Mouse (Mus musculus) CH12F3 (cell line): ENCODE results near the gene Ube2j1.
"Not testable (repeated sequence)": the region's sequence is repeated elsewhere in the genome, so short reads cannot be mapped to it uniquely, and the experiment has no call there.

Experiments
- in situ Hi-C: fragments of 300-500 bp; cut with MboI; formaldehyde crosslinking; loops from 2 replicates; pipeline ENCODE4 v1.14.3; 2020; ENCODE audit warnings: low sequenced_read_pairs

Gene Ube2j1

DNA sequence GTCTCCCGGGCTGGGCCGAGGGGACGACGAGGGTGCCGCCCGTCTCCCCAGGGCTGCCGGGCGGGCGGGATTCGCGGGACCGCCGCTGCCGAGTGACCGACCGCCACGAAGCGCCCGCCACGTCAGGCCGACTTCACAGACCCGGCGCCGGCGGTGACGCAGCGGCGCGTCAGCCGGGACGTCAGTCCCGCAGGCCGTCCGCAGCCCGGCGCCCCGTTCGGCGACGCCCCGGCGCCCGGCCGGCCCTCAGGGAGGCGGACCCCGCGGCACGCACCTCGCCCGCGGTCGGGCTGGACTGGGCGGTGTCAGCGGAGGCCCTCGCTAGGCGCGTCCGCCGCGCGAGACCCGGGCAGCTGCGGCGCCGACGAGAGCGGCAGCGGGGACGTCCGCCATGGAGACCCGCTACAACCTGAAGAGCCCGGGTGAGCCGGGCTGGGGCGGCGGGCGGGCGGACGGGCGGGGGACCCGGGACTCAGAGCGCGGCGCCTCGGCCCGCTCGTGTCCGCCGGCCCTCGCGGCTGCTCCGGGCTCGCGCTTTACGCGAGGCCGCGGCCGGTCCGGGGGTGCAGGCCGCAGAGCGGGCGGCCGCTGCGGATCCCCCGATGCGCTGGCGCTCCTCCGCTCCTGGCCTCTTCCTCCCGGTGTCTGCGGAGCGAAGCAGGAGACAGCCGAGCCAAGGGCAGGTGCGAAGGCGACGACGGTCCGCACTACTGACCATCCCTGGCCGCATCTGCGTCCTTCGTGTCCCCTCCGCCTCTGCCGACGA lies at the start of gene Ube2j1:
Gene Ube2j1 (plus strand): TSS at position 222 of the 766 bp plus-strand sequence.
- in situ Hi-C loops = no loop called here

DNA sequence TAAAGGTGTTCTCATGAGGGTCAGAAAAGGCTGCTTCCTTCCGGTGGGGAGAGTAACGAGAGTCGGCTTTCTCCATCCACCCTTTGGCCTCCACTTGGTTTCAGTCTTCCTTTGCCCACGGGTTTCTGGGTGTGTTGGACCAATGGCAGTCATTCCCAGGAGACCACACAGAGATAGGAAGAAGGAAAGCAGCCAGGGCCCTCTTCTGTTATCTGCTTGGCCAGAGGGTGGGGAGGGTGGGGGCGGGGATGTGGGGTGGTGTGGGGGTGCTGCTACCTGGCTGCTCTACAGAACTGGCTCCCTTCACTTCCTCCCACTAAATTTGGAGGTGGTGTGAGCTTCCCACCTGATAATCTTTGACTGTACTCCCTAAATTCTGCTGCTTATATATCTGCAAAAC lies 49.6 kb upstream of the Ube2j1 start:
- in situ Hi-C loops = no loop called here

DNA sequence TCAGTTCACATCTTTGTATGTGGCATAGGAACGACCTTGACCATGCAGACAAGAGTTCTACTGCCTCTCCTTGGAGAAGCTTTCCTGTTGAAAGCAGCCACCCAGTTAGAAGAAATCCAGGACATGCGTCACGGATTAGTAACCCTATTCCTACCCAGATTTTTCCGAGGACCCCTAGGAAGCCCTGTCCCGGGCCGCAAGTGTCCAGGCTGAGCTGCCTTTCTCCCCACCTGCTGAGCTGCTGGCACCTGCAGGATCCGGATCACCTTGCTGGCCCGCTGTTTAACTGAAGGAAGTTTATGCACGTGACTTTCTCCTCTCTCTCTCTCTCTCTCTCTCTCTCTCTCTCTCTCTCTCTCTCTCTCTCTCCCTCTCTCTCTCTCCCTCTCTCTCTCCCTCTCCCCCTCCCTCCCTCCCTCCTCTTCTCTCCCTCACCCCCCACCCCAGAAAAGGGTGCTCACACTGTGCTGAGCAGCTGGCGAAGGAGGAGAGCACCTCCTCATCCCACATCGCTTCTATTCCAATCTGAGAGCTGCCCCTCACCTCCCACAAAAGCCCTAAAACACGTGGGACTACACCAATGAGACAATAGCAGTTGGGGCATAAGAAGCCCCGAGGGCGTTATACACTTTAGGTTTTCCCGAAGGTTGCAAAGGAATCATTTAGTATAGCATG lies 49.0 kb upstream of the Ube2j1 start:
- in situ Hi-C loops = no loop called here

DNA sequence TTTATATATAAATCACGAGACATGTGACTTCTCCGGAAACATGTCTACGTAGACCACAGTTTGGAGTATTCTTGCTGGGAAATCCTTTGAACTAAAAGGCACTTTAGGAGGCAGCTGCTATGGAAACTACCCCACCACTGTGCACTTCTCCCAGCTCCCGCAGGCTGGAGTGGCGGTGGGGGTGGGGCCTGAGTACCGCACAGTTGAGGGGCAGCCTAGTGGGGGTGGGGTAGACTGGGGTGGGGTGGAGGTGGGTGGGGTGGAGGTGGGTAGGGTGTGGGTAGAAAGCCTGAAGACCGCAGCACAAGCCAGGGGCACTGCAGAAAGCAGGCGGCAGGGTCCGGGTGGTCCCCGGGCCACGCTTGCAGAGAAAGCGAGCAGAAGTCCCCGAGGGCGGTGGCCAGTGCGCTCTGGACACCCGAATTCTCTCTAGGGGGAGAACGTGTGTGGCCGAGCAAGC lies 48.5 kb upstream of the Ube2j1 start, which contains the start of gene Rragd:
Gene Rragd (plus strand): TSS at position 322 of the 460 bp plus-strand sequence.
- in situ Hi-C loops = no loop called here

DNA sequence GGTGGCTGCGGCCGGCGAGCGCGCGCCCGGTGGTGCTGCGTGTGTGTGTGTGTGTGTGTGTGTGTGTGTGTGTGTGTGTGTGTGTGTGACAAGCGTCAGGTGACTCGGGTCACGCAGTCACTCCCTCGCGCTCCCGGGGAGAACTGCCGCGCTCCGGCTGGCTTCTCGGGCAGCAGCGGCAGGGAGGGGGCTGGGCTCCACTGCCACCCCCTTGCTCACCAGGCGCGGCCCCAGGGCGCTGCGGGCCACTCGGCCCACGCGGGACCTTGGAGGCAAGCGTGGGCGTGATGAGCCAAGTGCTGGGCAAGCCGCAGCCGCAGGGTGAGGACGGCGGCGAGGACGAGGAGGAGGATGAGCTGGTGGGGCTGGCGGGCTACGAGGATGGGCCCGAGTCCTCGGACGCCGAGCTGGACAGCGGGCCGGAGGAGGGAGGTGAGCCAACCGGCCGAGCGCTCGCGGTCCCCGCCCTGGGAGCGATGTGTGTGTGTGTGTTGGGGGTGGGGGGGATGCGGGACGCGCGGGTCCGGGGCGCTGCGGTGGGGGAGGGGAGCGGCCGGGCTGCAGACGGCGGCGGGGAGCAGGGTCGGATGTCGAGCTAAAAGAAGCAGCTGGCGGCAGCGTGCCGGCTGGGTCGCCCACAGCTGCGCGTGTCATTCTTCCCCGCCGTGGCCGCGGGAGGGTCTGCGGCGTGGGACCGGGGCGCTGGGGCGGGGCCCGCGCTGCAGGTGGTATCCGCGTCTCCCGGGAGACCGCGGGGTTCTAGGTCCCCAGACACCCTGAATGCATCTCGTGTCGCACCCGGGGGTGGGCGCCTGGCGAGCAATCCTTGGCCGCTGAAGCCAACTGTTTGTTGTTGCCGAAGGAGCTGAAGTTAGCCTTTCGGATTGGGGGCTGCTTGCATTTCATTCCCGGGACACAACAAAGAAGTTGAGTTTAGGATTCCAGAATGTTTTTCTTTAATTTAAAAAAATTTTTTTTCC lies 47.8 kb upstream of the Ube2j1 start:
- in situ Hi-C loops = no loop called here

DNA sequence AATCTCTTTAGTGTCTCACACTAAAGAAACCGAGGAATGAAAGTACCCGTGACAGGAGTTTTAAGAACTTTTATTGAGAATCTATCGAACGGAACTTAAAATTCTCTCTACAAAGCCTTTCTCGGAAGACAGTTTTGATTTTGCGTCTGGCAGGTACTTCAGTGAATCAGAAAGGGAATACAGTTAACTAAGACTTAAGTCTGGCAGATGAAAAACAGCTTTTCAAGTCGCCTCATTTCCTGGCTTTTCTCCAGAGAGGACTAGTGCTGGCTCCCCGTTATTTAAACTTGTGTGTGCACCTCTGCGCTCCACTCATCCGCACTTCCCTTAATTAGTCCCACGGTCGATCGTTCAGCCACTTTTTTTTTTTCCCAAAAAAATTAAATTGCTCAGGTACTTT lies 47.0 kb upstream of the Ube2j1 start:
- in situ Hi-C loops = no loop called here

DNA sequence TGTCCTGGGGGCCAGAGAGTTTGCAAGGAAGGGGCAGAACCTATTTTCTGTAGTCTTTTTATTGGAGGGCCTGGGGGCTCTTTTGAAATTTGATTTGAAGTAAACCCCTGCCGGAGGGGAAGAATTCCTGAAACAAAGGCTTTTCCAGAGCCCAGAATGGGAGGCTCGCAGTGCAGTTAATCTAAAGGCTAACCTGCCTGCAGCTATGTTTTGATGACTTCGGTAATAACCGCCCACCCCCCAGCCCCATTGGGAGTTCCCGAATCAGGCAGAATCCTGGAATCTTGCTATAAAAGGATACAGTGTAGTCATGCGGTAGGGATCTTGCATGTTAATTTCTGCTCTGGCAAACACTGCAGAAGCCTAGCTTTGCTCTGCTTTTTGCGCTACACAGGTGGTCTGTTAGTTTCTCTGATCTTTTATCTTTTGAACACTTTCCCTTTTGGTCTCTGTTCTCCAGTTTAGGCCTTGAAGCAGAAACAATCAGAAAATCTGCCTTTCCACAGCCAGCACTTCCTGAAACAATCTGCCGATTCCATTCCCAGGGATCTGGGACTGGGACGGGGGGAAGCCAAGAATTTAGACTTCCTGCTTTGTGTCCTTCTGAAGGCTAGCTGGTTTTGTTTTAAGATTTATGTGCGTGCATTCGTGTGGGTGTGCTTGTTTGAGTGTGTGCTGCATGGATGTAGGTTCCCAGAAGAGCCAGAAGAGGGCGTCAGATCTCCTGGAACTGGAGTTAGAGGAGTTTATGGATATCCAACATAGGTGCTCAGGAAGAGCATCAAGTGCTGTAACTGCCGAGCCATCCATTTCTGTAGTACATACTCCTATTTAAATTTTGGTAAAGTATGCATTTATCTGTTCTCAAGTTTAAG lies 46.2 kb upstream of the Ube2j1 start:
- in situ Hi-C loops = no loop called here

DNA sequence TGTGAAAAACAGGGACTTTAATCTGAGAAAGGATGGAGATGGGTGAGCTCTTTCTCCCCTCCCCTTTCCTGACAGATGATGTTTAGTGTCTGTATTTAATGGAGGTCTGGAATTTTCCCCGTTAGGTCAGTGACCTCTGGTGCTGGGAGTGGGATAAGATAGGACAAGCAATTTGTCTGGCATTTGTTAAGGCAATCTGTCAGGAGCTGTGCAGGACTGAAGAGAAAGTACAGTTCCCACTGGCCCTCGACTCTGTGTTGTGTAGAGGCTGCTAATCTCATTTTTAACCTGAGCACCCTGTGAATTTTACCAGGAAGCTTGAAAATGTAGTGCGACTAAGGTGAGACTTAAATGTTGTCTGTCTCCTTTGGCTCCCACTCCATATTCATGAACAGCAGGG lies 45.5 kb upstream of the Ube2j1 start:
- in situ Hi-C loops = no loop called here

DNA sequence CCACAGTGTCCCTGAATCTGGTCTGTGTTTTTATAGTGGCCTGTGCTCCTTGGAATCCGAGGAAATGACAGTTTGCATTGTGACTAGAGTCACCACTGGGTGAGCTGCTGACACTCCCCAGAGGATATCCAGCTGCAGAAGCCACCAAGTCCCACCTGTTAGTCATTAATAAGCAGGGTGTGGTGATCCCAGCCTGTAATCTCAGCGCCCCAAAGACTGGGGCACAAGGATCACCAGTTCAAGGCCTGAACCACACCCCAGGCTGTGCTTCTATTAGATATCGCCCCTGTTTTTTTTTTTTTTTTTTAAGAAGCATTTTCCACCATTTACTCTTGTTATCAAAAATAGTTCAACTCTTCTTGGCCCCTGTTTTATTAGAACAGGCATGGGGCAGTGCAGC lies 44.2 kb upstream of the Ube2j1 start:
- in situ Hi-C loops = no loop called here

DNA sequence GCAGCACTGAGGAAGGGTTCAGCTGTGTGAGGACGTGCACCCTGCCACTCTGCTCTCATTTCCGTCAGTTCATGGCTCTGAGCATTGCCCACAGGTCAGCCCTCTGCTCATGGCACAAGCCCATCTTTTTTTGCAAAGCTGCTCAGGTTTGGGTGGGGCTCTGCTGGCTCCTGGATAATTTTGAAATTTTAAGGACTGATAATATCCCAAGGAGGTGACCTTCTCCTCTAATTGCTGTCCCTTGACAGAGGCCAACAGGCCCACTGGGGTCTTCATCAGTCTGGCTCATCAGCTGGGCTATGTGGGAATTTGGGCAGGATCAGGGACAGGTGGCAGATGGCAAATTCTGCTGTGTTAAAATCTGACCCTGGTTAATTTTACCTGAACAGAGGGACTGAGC lies 41.9 kb upstream of the Ube2j1 start:
- in situ Hi-C loops = no loop called here

DNA sequence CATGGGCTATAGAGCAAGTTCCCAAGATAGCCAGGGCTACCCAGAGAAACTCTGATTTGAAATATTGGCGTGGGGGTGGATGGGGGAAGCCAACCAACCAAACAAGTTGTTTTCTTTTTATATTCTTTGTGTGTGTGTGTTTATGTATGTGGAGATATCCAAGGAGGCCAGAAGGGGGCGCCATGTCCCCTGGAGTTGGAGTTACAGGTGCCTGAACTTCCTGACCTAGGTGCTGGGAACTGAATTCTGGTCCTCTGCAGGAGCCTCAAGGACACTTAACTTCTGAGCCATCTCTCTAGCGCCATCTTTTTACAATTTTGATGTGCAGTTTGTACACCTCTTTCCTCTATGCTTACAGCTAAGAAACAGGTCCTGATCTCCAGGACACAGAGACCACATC lies 37.0 kb upstream of the Ube2j1 start:
- in situ Hi-C loops = no loop called here

DNA sequence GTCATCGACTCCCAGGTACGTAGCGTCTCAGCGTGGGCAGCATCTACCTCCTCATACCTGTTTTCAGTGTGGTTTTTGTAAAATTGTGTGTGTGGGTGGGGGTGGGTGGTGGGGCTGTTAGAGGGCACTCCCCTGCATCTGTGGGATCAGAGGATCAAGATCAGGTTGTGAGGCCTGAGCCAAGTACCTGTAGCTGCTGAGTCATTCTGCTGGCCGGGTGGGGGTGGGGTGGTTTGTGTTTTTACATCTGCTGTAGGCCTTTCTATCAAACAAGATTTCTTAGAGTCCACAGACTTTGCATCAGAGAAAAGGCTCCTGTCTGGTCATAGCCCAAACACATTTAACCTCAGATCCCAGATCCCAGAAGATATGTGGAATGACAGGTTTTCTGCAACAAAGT lies 35.1 kb upstream of the Ube2j1 start:
- in situ Hi-C loops = no loop called here

DNA sequence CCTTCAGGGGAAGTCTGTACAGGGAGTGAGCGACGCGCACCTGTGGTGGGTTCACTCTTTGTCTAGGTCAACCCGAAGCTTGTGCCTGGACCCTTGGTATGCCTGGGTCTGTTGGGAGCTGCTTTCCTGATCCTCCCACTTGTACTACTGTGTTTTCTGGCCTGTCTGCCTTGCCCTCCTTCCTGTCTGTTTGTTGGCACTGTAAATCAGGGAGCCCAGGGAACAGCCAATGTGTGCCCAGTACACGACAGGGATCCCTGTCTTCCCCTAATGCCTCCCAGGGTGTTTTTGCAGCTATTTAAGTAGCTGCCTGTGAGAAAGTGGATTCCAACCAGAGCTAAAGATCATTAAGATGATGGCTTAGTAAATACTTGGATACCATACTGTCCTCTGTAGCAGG lies 33.6 kb upstream of the Ube2j1 start:
- in situ Hi-C loops = no loop called here

DNA sequence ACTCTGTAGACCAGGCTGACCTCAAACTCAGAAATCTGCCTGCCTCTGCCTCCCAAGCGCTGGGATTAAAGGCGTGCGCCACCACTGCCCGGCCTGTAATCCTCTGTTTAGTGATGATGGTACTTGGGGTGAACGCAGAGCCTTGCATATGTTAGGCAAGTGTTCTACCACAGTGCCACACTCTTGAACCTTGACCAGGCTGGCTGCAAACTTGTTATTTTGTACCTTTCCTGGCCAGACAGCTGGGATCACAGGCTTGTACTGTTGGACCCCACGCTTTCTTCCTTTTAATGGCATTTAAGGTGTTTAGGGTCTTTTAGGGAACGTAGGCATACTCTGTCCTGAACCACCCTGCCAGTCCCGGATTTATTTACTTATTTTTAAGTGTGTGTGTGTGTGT lies 32.2 kb upstream of the Ube2j1 start:
- in situ Hi-C loops = no loop called here

DNA sequence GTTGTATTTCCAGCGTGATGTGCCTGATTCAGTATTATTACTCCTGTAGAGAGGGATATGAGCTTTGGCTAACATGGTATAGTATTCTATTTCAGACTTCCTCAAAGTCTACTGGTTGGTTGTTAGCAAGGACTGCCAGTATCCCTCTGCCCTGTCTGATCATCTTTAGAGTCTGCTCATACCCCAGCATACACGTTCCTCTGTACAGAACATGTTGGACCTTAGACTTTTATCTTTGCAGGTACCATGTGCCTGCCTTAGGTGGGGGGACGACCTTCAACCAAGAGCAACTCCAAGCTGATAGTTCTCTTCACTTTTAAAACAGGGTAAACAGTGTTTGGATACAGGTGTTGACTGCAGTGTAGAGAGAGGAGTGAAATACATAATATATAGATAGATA lies 29.1 kb upstream of the Ube2j1 start:
- in situ Hi-C loops = no loop called here

DNA sequence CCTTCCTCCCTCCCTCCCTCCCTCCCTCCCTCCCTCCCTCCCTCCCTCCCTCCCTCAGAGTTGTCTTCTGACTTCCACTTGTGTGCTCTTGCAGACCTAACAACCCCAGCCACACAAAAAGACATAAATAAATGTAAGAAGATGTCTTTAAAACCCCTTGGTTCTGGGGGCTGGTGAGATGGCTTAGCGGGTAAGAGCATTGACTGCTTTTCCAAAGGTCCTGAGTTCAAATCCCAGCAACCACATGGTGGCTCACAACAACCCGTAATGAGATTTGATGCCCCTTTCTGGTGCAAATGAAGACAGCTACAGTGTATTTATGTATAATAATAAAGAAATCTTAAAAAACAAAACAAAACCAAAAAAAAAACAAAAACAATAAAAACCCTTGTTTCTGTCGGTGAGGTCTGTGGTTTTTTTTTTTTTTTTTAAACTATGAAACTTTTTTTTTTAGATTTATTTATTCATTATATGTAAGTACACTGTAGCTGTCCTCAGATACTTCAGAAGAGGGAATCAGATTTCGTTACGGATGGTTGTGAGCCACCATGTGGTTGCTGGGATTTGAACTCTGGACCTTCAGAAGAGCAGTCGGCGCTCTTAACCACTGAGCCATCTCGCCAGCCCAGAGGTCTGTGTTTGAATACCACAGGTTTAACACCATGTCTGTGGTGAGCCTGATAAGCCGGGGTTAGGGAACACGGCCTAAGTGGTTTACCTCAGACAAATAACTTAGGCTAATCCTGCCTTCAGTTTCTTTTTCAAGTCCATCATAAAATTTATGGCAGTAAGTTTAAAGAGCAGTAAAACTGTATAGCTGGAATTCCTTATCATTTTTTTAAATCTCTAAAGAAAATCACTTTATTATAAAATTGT lies 25.4 kb upstream of the Ube2j1 start:
- in situ Hi-C loops = not testable (repeated sequence)

DNA sequence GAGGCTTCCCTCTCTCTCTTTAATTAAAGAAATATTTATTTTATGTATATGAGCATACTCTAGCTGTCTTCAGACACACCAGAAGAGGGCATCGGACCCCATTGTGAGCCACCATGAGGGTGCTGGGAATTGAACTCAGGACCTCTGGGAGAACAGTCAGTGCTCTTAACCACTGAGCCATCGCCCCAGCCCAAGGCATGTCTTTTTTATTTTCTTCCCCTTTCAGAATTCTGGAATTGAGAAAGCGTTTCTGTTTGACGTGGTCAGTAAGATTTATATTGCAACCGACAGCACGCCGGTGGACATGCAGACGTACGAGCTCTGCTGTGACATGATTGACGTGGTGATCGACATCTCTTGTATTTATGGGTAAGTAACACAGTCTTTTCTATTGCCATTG lies 24.4 kb upstream of the Ube2j1 start:
- in situ Hi-C loops = no loop called here

DNA sequence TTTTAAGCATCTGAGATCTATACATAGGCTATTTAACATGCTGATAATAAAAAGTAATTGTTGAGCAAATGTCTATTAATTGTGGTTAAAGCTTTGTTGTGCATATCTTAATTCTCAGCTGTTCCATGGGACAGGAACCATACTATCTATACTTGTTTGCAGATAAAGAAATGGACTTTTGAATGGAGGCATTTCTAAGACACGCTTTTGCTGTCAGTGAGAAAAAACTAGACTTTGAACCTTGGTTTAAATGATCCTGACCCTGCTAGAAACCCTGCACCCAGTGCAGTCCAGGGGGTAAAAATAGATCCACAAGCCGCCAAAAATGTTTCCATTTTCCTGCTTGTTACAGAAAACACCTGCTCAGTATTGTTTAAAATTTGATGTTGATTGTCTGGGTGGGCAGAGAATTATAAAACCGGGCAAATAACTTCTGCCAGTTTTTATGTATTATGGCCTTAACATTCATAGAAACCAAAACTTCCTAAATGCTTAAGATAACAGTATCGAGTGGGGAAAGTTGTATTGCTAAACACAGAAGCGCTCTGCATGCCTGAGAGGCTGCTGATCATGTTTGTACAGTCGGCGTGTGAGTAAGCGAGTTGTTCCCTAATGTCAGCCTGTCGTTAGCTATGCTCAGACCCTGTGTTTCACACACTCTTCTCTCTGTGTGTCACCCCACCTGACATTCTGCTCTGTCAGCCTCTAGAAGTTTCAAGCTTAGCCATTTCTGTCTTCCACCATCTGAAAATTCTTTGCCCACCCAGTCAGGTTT lies 23.6 kb upstream of the Ube2j1 start:
- in situ Hi-C loops = no loop called here

DNA sequence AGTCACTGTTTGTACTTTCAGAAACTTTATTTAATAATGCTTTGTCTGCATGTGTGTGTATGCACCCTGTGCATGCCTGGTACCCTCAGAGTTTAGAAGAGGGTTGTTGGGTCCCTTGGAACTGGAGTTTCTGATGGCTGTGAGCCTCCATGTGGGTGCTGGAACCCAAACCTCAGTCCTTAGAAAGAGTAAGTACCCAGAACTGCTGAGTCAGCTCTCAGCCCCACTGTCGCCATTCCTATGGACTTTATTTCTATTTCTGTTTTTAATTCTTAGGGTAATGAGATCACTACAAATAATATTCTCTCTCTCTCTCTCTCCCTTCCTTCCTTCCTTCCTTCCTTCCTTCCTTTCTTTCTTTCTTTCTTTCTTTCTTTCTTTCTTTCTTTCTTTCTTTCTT lies 21.1 kb upstream of the Ube2j1 start:
- in situ Hi-C loops = no loop called here
